Mouse (Mus musculus) neural tube, embryonic 12.5 days (tissue): ENCODE results near the gene Fkbp5. TPM values are rescaled to one million over a fixed set of nuclear protein-coding genes. Genes with fewer than 3 reads are reported as not detected.

Source experiments
- ATAC-seq: fragments of 200-750 bp; cut with Nextera tagmentation; 2 replicates; pipeline ENCODE4 v1.8.0; 2017; ENCODE audit warnings: low read depth, mild to moderate bottlenecking, moderate TSS enrichment, moderate library complexity; ENCODE audit not compliant: low FRiP score
- H3K27ac ChIP-seq: fragments of 300-500 bp; sonication (generic); 2 replicates; pipeline ENCODE4 v1.5.1; 2016
- H3K27me3 ChIP-seq: fragments of 300-500 bp; sonication (generic); replicated peaks from 2 replicates; pipeline ENCODE4 v1.6.1; 2016; ENCODE audit warnings: mild to moderate bottlenecking
- H3K36me3 ChIP-seq: fragments of 300-500 bp; sonication (generic); 2 replicates; pipeline ENCODE4 v1.6.1; 2016; ENCODE audit warnings: mild to moderate bottlenecking
- H3K4me1 ChIP-seq: fragments of 300-500 bp; sonication (generic); 2 replicates; pipeline ENCODE4 v1.6.1; 2016
- H3K4me2 ChIP-seq: fragments of 300-500 bp; sonication (generic); replicated peaks from 2 replicates; pipeline ENCODE4 v1.6.1; 2016; ENCODE audit warnings: mild to moderate bottlenecking
- H3K4me3 ChIP-seq: fragments of 300-500 bp; sonication (generic); 2 replicates; pipeline ENCODE4 v1.5.1; 2016
- H3K9ac ChIP-seq: fragments of 300-500 bp; sonication (generic); 2 replicates; pipeline ENCODE4 v1.6.1; 2016; ENCODE audit warnings: mild to moderate bottlenecking
- H3K9me3 ChIP-seq: fragments of 300-500 bp; sonication (generic); 2 replicates; pipeline ENCODE4 v1.6.1; 2016; ENCODE audit warnings: mild to moderate bottlenecking
- WGBS: fragments of 180-500 bp; shearing (Covaris S2); methylation state at CpG from one replicate; pipeline ENCODE4 v1.1.7; 2016; 5-methylcytosine and 5-hydroxymethylcytosine counted together
- microRNA-seq: library from miRNA; unstranded; fragments of <30 nt; microRNA quantifications from one replicate; pipeline ENCODE4, GENCODE M21; 2017
- polyA plus RNA-seq: library from polyadenylated mRNA; unstranded; fragments of >200 nt; fragmentation: Nextera tagmentation; extraction: Ambion mirVana; gene quantifications from 2 replicates; pipeline ENCODE4 v1.2.1, GENCODE M21; 2016

The Fkbp5 gene
- polyA plus RNA-seq, 1 experiment from 2014 or later = 34.1 TPM

DNA sequence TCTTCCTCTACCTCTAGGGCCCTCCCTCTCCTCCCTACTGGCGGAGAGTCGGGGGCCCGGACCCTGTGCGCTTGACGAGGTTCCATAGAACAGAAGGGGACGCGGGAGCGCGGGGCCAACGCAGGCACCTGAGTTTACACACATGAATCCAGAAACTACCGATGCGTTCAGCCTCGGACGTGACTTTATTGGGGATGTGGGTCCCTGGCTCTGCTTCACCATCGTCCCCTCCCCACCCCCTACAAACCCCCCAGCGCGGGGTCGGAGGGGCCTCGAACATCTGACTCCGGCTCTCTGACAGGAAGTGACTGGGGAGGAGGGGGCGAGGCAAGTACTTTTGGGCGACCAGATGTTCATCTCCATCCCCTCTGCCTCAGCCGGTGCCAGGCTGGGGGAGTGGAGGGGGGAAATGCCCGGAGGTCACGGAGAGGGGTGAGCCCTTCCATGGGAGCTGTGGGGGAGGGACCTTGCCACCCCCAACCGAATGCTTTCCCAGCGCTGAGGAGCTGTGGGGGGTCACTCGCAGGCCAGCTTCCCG is 165.9 kb downstream of the Fkbp5 start:
- Histone ChIP-seq H3K9me3 (no peaks in the 10 kb centered on the region), H3K4me2 (peak overlapping the region; percentile 94), H3K4me1 (peaks cover 34% of the 10 kb centered on the region), H3K9ac (peak overlapping the region; percentile 79), H3K36me3 (no peaks in the 10 kb centered on the region), H3K27ac (no peak overlapping the region), H3K27me3 (peaks cover 31% of the 10 kb centered on the region), H3K4me3 (peak overlapping the region; percentile 65)
- under 1% methylated on average over 29 of the region's 29 CpGs for WGBS
- ATAC-seq = peak; percentile 17; the same call in 1 of the 2 replicates

DNA sequence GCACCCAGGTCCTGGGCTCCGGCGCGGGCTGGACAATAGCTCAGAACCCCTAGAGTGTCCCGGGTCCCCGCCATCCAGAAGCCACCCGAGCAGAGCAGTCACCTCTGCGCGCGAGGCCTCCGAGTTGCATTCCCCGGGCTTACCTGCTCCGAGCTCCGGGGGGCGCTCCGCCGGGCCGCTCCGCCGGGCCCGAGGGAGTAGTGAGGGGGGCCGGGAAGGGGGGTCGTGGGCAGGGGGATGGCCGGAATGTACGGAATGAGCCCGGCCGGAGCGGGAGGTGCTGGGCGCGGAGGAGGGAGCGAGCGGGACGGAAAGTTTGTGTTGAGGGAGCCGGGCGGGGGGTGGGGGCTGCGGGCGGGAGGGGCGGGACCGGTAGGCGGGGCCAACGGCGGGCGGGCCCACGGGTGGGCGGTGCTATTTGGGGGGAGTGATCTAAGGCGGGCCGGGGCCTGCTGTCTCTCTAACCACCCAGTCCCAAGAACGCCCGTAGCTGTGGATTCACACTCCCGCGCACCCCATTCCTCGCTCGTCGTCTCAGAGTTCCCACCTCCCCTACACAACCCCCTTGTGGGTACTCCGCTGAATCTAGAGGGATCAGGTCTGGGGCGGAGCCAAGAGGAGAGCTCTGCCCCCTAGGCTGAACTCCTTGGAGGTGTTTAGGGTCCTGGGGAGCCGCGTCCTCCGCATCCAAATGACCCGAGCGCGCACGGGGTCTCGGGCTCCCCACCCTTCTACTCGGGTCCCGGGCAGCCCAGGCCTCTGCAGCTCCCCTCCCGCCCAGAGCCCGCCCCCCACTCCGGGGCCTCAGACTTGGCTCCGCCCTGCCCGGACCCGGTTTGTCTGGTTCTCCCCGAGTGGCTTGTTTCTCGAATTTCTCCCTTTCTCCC is 166.6 kb downstream of the Fkbp5 start, which contains the start of gene Tead3:
Gene Tead3 (minus strand): TSS at position 352 of the 887 bp plus-strand sequence.
- Histone ChIP-seq H3K9me3 (no peaks in the 10 kb centered on the region), H3K9ac (peak within 1 kb of the TSS; percentile 79), H3K4me1 (peaks cover 41% of the 10 kb centered on the region), H3K36me3 (no peaks in the 10 kb centered on the region), H3K4me3 (peak within 1 kb of the TSS; percentile 65), H3K27me3 (peaks cover 38% of the 10 kb centered on the region), H3K27ac (no peak within 1 kb of the TSS; the same call in 1 of the 2 replicates), H3K4me2 (peak within 1 kb of the TSS; percentile 94)
- ATAC-seq = peak; percentile 66
- under 1% methylated on average over 59 of the region's 73 CpGs for WGBS

- peak; percentile 34 for ATAC-seq
- Histone ChIP-seq H3K27me3 (peaks cover 43% of the 10 kb centered on the region), H3K4me1 (peaks cover 48% of the 10 kb centered on the region)
Measured at GRCm38 (mm10) chr17:28349901-28350465, 167.3 kb downstream of the Fkbp5 start.

DNA sequence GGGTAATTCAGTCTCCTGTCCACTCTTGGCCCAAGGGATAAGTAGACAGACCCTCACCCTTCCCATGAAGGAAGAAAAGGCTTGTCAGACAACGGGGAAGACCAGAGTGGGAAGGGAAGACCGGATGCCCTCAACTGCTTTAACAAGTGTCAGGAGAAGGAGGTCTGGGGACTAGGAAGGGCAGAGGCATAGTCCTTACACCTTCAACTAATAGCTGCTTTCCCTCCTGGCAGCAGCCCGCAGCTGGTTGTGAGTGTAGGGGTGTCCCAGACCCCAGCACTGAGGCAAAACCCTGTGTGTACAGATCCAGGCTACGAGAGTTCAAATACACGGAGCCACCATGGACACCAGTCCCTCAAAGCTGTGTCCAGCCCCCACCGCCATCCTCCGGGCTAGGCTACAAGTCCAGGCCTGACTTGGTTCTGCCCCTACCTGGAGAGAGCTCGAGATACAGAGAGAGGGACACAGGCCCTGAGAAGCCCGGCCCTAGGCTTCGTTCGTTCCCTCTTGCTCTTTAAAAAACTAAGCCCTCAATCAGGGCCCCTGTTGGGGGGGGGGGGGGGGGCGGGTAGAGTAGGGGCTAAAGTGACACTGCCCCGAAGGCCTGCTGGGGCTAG is 168.0 kb downstream of the Fkbp5 start:
- Histone ChIP-seq H3K27ac (no peak overlapping the region), H3K4me1 (peaks cover 52% of the 10 kb centered on the region), H3K27me3 (peaks cover 48% of the 10 kb centered on the region), H3K36me3 (no peaks in the 10 kb centered on the region), H3K4me3 (peak overlapping the region; percentile 65), H3K4me2 (peak overlapping the region; percentile 94), H3K9ac (peak overlapping the region; percentile 79), H3K9me3 (no peaks in the 10 kb centered on the region)
- WGBS = 12% methylated on average over 13 of the region's 13 CpGs
- ATAC-seq = no peak

More at GRCm38 (mm10) chr17:28349901-28350465, 167.3 kb downstream of the Fkbp5 start:
- no peaks in the 10 kb centered on the region for H3K9me3 ChIP-seq
- no peak overlapping the region; the same call in 1 of the 2 replicates for H3K27ac ChIP-seq
- WGBS = under 1% methylated on average over 47 of the region's 54 CpGs
- peak overlapping the region; percentile 79 for H3K9ac ChIP-seq
- H3K36me3 ChIP-seq = no peaks in the 10 kb centered on the region
- H3K4me3 ChIP-seq = peak overlapping the region; percentile 65
- peak overlapping the region; percentile 94 for H3K4me2 ChIP-seq

Small RNA genes within 50 kb of the gene (microRNA-seq; reads per million reads assigned to microRNA genes)
- gene Gm25195 = not detected
- gene Mir6969 = not detected

Other genes starting within 250 kb of the Fkbp5 start
- gene Fance, start 204.0 kb downstream of the Fkbp5 start, polyA plus RNA-seq = 31.0 and 31.2 TPM in 2 replicates
- gene Rpl10a, start 189.1 kb downstream of the Fkbp5 start, polyA plus RNA-seq = 341 and 353 TPM in 2 replicates
- 3.5 and 4.8 TPM in 2 replicates for gene Tead3, start 166.7 kb downstream of the Fkbp5 start, polyA plus RNA-seq
- 3.0 and 5.1 TPM in 2 replicates for gene Tulp1, start 152.3 kb downstream of the Fkbp5 start, polyA plus RNA-seq
- not detected in 2 replicates for gene Armc12, start 13.3 kb upstream of the Fkbp5 start, polyA plus RNA-seq
- gene Clpsl2, start 31.9 kb upstream of the Fkbp5 start, polyA plus RNA-seq = not detected in 2 replicates
- not detected in 2 replicates for gene Clps, start 43.2 kb upstream of the Fkbp5 start, polyA plus RNA-seq
- 3.5 and 3.9 TPM in 2 replicates for gene Lhfpl5, start 58.1 kb upstream of the Fkbp5 start, polyA plus RNA-seq
- gene Srpk1, start 105.2 kb upstream of the Fkbp5 start, polyA plus RNA-seq = 96.1 and 107 TPM in 2 replicates
- 0.45 and 0.75 TPM in 2 replicates for gene Slc26a8, start 172.7 kb upstream of the Fkbp5 start, polyA plus RNA-seq
- 40.8 and 42.7 TPM in 2 replicates for gene Mapk14, start 173.8 kb upstream of the Fkbp5 start, polyA plus RNA-seq
- 2.6 and 3.3 TPM in 2 replicates for gene AC170998.1, start 208.6 kb upstream of the Fkbp5 start, polyA plus RNA-seq